Mouse (Mus musculus): ENCODE measurements around the gene Ifit2. TPM values are rescaled to one million over a fixed set of nuclear protein-coding genes. Genes with fewer than 3 reads are reported as not detected.
"Not testable (repeated sequence)": the region's sequence is repeated elsewhere in the genome, so short reads cannot be mapped to it uniquely, and the experiment has no call there.

Ifit2 gene
- polyA plus RNA-seq, 1 experiment from 2014 or later, result 6.6 TPM

DNA sequence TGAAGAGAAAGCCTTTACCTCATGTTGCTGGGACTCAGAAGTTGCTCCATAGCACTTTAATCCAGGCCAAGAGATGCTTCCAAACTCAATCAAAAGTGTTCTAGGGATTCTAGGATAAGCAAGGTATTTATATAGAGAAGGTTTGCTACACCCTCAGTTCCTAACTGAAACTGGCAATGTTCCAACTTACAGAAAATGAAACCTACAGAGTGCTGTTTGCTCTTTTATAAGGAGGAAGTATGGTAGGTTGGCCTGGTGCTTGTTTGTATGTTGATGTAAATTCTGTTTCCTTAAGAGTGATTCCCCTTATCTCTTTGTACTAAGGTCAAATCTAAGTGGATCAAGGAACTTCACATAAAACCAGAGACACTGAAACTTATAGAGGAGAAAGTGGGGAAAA, 48.8 kb downstream of the Ifit2 start:
- not testable (repeated sequence) for H3K4me2 ChIP-seq; H3K4me3 ChIP-seq; H3K9me3 ChIP-seq (replicated peaks); H3K4me1 ChIP-seq (replicated peaks); H3K27me3 ChIP-seq (replicated peaks); H3K9ac ChIP-seq; H3K36me3 ChIP-seq; H3K27ac ChIP-seq (ENCODE audit: poor library complexity, severe bottlenecking); ATAC-seq (ENCODE audit: insufficient number of reproducible peaks, low FRiP score)

DNA sequence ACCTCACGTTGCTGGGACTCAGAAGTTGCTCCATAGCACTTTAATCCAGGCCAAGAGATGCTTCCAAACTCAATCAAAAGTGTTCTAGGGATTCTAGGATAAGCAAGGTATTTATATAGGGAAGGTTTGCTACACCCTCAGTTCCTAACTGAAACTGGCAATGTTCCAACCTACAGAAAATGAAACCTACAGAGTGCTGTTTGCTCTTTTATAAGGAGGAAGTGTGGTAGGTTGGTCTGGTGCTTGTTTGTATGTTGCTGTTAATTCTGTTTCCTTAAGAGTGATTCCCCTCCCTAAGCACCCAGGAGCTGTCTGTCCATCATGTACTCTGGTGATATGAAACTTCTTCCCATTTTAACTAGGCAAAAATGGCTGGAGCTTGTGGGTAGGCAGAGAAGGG, 51.4 kb downstream of the Ifit2 start, which contains the start of gene Ifit1bl1:
Gene Ifit1bl1 (minus strand): TSS at position 69 of the 400 bp plus-strand sequence.
- not testable (repeated sequence) for ATAC-seq (ENCODE audit: insufficient number of reproducible peaks, low FRiP score); H3K9ac ChIP-seq; H3K4me1 ChIP-seq (replicated peaks); H3K4me3 ChIP-seq; H3K4me2 ChIP-seq; H3K9me3 ChIP-seq (replicated peaks); H3K27ac ChIP-seq (ENCODE audit: poor library complexity, severe bottlenecking); H3K27me3 ChIP-seq (replicated peaks); H3K36me3 ChIP-seq
- WGBS, result 39% methylated on average over 1 of the region's 1 CpGs

DNA sequence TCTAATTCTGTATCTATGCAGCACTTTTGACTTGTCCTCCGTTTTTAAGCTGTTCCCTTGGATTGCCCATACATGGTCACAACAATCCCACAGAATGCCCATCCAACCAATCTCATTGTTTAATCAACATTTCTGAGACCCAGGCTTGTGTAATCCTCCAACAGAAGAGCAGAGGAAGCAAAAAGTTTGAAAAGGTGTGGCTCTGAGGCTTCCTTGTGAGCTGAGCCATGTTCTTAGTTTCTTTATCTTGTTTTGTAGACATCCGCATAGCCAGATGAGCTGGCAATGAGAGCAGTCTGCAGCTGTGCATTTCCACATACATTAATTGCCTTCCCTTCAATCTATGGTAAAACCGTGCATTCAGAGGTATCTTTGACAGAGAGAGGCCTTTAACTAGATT, 55.0 kb downstream of the Ifit2 start:
- no peak for ATAC-seq (ENCODE audit: insufficient number of reproducible peaks, low FRiP score)
- Histone ChIP-seq H3K27me3 (replicated peaks) (no peaks in the 10 kb centered on the region), H3K9me3 (replicated peaks) (no peaks in the 10 kb centered on the region), H3K9ac (no peak overlapping the region), H3K36me3 (no peaks in the 10 kb centered on the region), H3K4me3 (no peak overlapping the region), H3K27ac (ENCODE audit: poor library complexity, severe bottlenecking) (no peak overlapping the region), H3K4me1 (replicated peaks) (no peaks in the 10 kb centered on the region), H3K4me2 (no peak overlapping the region)
- WGBS, result 79% methylated on average over 3 of the region's 3 CpGs

DNA sequence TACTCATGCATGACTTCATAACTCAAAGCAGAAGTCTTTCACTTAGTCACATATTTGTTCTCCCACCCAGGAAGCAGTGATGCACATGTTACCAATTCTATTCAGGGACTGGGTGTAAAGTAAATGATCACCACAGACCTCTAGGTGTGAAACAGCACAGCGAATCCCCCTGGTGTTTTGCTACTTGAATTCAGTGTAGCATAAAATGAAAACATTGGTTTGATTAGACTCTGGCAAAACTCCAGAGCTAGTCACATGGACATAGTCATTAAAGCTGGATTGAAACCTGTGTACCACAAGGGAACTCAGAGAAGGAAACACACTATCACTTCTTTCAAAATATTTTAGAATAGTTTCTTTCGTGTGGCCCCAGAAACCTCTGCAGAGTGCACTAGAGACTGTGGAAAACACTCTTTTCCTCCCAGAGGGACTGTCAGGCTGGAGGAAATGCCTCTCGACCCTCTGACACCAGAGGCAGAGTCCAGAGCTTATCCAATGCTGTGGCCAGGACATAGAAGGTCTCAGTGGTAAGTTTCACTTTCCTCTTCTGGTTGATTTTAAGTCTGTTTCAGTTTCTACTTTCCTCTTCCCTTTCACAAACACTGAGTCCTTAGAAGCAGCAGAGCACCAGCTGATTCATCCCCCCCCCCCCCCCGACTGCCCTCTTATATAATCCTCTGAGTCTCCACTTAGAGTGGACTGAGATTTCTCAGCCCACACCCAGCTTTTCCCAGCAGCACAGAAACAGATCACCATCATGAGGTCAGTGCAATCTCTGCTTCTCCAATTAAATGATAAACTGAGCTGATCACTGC, 57.0 kb downstream of the Ifit2 start, which contains the start of gene Ifit3b:
Gene Ifit3b (plus strand): TSS at position 734 of the 815 bp plus-strand sequence.
- not testable (repeated sequence) for H3K27ac ChIP-seq (ENCODE audit: poor library complexity, severe bottlenecking); H3K9ac ChIP-seq; H3K36me3 ChIP-seq; H3K27me3 ChIP-seq (replicated peaks); H3K4me1 ChIP-seq (replicated peaks); H3K4me2 ChIP-seq; H3K4me3 ChIP-seq; H3K9me3 ChIP-seq (replicated peaks)
- 29% methylated on average over 4 of the region's 4 CpGs for WGBS
- peak; percentile 59 for ATAC-seq (ENCODE audit: insufficient number of reproducible peaks, low FRiP score)

DNA sequence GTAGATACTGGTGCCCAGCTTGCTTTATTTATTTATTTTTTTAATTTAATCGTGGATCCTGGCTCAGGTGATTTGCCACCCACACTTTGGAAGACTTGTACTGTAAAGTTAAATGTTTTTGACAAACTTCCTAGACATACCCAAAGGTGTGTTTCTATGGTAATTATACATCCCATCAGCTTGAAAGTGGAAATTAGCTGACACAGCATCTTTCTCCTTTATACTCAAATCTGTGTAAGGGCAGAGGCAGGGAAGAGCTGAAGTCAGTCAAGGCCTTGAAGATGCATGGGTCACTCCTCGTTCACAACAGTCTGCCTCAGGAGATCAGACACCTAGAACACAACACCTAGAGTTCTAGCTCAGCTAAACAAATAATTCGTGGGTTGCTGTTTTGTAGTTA, 59.6 kb downstream of the Ifit2 start:
- H3K27ac ChIP-seq (ENCODE audit: poor library complexity, severe bottlenecking); H3K9me3 ChIP-seq (replicated peaks); H3K4me3 ChIP-seq; ATAC-seq (ENCODE audit: insufficient number of reproducible peaks, low FRiP score); H3K9ac ChIP-seq; H3K36me3 ChIP-seq; H3K4me1 ChIP-seq (replicated peaks); H3K27me3 ChIP-seq (replicated peaks); H3K4me2 ChIP-seq: not testable (repeated sequence)
- WGBS, result 62% methylated on average over 3 of the region's 3 CpGs

DNA sequence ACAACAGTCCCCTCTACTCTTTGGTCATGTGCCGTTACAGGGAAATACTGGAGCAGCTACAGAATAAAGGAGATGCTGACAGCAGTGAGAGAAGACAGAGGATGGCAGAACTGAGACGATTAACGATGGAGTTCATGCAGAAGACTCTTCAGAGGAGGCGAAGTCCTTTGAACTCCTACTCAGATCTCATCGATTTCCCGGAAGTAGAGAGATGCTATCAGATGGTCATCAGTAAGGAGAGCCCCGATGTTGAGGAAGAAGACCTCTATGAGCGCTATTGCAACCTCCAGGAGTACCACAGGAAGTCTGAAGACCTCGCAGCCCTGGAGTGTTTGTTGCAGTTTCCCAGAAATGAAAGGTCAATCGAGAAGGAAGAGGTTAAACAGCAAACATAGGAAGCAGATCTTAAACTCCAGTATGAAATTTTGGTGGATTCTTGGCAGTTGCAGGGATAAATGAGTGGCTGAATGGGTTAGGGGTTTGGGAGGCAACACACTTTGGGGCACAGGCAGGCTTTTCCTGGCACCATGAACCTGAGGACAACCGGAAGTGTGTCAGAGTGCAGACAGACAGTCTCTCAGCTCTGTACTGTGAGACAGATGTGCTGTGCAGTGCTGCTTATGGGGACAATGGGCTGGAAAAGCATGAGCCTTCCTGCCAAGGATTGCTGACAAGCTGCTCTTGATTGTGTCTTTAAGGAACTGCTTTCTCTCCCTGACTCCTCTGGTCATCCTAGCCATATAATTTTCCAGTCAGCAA, 61.9 kb downstream of the Ifit2 start:
- H3K27me3 ChIP-seq (replicated peaks); H3K4me1 ChIP-seq (replicated peaks); ATAC-seq (ENCODE audit: insufficient number of reproducible peaks, low FRiP score); H3K4me3 ChIP-seq; H3K9ac ChIP-seq; H3K36me3 ChIP-seq; H3K9me3 ChIP-seq (replicated peaks); H3K27ac ChIP-seq (ENCODE audit: poor library complexity, severe bottlenecking); H3K4me2 ChIP-seq: not testable (repeated sequence)
- WGBS, result 70% methylated on average over 6 of the region's 11 CpGs

DNA sequence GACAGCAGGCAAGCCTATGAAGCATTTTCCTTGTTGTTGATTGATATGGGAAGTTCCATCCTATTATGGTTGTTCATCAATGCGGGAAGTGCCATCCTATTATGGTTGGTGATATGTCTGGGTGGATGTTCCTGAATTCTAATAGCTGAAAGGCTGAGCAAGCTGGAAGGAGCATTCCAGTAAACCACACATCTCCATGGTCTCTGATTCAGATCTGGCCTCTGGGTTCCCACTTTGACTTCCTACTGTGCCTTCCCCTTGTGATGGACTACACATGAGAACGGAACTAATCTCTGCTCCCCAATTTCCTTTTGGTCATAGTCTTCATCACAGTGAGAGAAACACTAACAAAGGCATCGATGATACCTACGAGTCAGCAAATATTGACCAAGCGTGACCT, 70.4 kb downstream of the Ifit2 start:
- no peaks in the 10 kb centered on the region for H3K27me3 ChIP-seq (replicated peaks)
- ATAC-seq (ENCODE audit: insufficient number of reproducible peaks, low FRiP score), result no peak
- no peaks in the 10 kb centered on the region for H3K36me3 ChIP-seq
- no peak overlapping the region for H3K9ac ChIP-seq
- H3K27ac ChIP-seq (ENCODE audit: poor library complexity, severe bottlenecking), result no peak overlapping the region
- 84% methylated on average over 5 of the region's 5 CpGs for WGBS
- no peaks in the 10 kb centered on the region for H3K4me1 ChIP-seq (replicated peaks)
- no peaks in the 10 kb centered on the region for H3K9me3 ChIP-seq (replicated peaks)
- no peak overlapping the region for H3K4me3 ChIP-seq
- H3K4me2 ChIP-seq, result no peak overlapping the region

DNA sequence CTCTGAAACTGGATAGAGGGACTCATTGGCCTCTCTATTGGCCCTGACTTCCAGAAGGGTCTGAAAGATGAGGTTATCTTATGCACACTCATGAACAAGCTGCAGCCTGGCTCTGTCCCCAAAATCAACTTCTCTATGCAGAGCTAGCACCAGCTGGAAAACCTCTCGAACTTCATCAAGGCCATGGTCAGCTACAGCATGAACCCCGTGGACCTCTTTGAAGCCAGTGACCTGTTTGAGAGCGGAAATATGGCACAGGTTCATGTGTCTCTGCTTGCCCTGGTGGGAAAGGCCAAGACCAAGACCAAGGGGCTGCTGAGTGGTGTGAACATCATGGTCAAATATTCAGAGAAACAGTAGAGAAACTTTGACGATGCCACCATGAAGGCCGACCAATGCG, 73.3 kb downstream of the Ifit2 start:
- Histone ChIP-seq H3K9ac (no peak overlapping the region), H3K4me3 (no peak overlapping the region), H3K9me3 (replicated peaks) (no peaks in the 10 kb centered on the region), H3K4me1 (replicated peaks) (no peaks in the 10 kb centered on the region), H3K4me2 (no peak overlapping the region), H3K27ac (ENCODE audit: poor library complexity, severe bottlenecking) (no peak overlapping the region), H3K27me3 (replicated peaks) (no peaks in the 10 kb centered on the region), H3K36me3 (no peaks in the 10 kb centered on the region)
- ATAC-seq (ENCODE audit: insufficient number of reproducible peaks, low FRiP score), result no peak
- WGBS, result 87% methylated on average over 6 of the region's 6 CpGs

DNA sequence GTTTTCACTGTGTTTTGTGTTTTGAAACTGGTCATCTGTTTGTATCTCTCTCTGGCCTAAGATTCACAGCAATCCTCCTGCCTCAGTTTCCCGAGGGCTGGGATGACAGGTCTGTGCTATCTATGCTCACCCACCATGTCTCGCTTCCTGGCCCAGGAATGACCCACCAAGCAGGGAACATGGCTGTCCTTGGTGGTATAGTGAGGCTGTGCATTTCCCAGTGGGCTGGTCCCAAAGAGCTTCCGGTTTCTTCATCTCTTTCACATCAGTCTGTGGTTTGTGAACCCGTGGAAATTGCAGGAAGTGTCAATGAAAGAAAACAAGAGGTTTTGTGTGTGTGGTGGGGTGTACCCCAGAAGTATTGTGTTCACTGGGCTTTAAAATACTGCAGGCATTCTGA, 74.2 kb downstream of the Ifit2 start:
- Histone ChIP-seq H3K9me3 (replicated peaks) (no peaks in the 10 kb centered on the region), H3K4me3 (no peak overlapping the region), H3K4me1 (replicated peaks) (no peaks in the 10 kb centered on the region), H3K27ac (ENCODE audit: poor library complexity, severe bottlenecking) (no peak overlapping the region), H3K9ac (no peak overlapping the region), H3K27me3 (replicated peaks) (no peaks in the 10 kb centered on the region), H3K4me2 (no peak overlapping the region), H3K36me3 (no peaks in the 10 kb centered on the region)
- ATAC-seq (ENCODE audit: insufficient number of reproducible peaks, low FRiP score), result no peak
- WGBS, result 65% methylated on average over 4 of the region's 4 CpGs
